Mouse (Mus musculus) midbrain, embryonic 12.5 days (tissue): ENCODE measurements at regions not wholly inside any gene's neighbourhood (a gene's known extent, or its start where the extent isn't known, plus 50 kb on each side); places are given as distances from the start of the nearest gene placed in this dataset.
A peak's percentile ranks its signal among the peaks of the same experiment; 100 is the strongest.
"Not testable (repeated sequence)": the region's sequence is repeated elsewhere in the genome, so short reads cannot be mapped to it uniquely, and the experiment has no call there.

ENCODE experiments used
- ATAC-seq: fragments of 200-750 bp; cut with Nextera tagmentation; 2 replicates; pipeline ENCODE4 v1.8.0; 2017; ENCODE audit warnings: low read depth, moderate TSS enrichment, moderate library complexity; ENCODE audit not compliant: low FRiP score
- H3K27ac ChIP-seq: fragments of 300-500 bp; sonication (generic); replicated peaks from 2 replicates; pipeline ENCODE4 v1.5.1; 2016; ENCODE audit warnings: mild to moderate bottlenecking
- H3K27me3 ChIP-seq: fragments of 300-500 bp; sonication (generic); 2 replicates; pipeline ENCODE4 v1.6.1; 2016; ENCODE audit warnings: mild to moderate bottlenecking
- H3K36me3 ChIP-seq: fragments of 300-500 bp; sonication (generic); 2 replicates; pipeline ENCODE4 v1.6.1; 2016
- H3K4me1 ChIP-seq: fragments of 300-500 bp; sonication (generic); 2 replicates; pipeline ENCODE4 v1.6.1; 2016
- H3K4me2 ChIP-seq: fragments of 300-500 bp; sonication (generic); replicated peaks from 2 replicates; pipeline ENCODE4 v1.6.1; 2016; ENCODE audit warnings: mild to moderate bottlenecking, moderate library complexity
- H3K4me3 ChIP-seq: fragments of 300-500 bp; sonication (generic); 2 replicates; pipeline ENCODE4 v1.5.1; 2016; ENCODE audit warnings: mild to moderate bottlenecking
- H3K9ac ChIP-seq: fragments of 300-500 bp; sonication (generic); replicated peaks from 2 replicates; pipeline ENCODE4 v1.6.1; 2016; ENCODE audit warnings: mild to moderate bottlenecking, moderate library complexity
- H3K9me3 ChIP-seq: fragments of 300-500 bp; sonication (generic); 2 replicates; pipeline ENCODE4 v1.6.1; 2016; ENCODE audit warnings: mild to moderate bottlenecking
- WGBS: fragments of 180-500 bp; shearing (Covaris S2); methylation state at CpG from one replicate; pipeline ENCODE4 v1.1.7; 2016; 5-methylcytosine and 5-hydroxymethylcytosine counted together

- no peak for ATAC-seq
- H3K4me3 ChIP-seq: no peak overlapping the region
- no peak overlapping the region for H3K9ac ChIP-seq
- no peaks in the 10 kb centered on the region for H3K27me3 ChIP-seq
- no peak overlapping the region for H3K4me2 ChIP-seq
- H3K4me1 ChIP-seq: no peaks in the 10 kb centered on the region
- H3K9me3 ChIP-seq: no peaks in the 10 kb centered on the region
- H3K27ac ChIP-seq: no peak overlapping the region
- WGBS: 66% methylated on average over 4 of the region's 4 CpGs
- H3K36me3 ChIP-seq: no peaks in the 10 kb centered on the region
These were observed 173.8 kb upstream of the Col8a1 start for GRCm38 (mm10) chr16:57928301-57928700.

GRCm38 (mm10) chr16:57929151-57929764 lies 174.7 kb upstream of the Col8a1 start:
- Histone ChIP-seq H3K4me1 (no peaks in the 10 kb centered on the region), H3K36me3 (no peaks in the 10 kb centered on the region), H3K27ac (no peak overlapping the region), H3K9me3 (no peaks in the 10 kb centered on the region), H3K9ac (no peak overlapping the region), H3K4me2 (no peak overlapping the region), H3K27me3 (no peaks in the 10 kb centered on the region), H3K4me3 (no peak overlapping the region)
- 91% methylated on average over 12 of the region's 12 CpGs for WGBS
- no peak for ATAC-seq

- 26% methylated on average over 6 of the region's 6 CpGs for WGBS
- H3K4me2 ChIP-seq: no peak overlapping the region
- H3K4me3 ChIP-seq: no peak overlapping the region
- no peaks in the 10 kb centered on the region for H3K36me3 ChIP-seq
- H3K27ac ChIP-seq: no peak overlapping the region
- H3K9ac ChIP-seq: no peak overlapping the region
- H3K4me1 ChIP-seq: no peaks in the 10 kb centered on the region
- ATAC-seq: 0 out of 2 replicates have a peak, but pooled peaks have one; percentile 9
- H3K9me3 ChIP-seq: no peaks in the 10 kb centered on the region
- no peaks in the 10 kb centered on the region for H3K27me3 ChIP-seq
These were observed 190.9 kb upstream of the Col8a1 start for GRCm38 (mm10) chr16:57945404-57945803.

- ATAC-seq: no peak
These were observed 192.8 kb upstream of the Col8a1 start for GRCm38 (mm10) chr16:57947309-57947708.

GRCm38 (mm10) chr16:57949680-57950079 lies 195.1 kb upstream of the Col8a1 start:
- 89% methylated on average over 3 of the region's 3 CpGs for WGBS
- Histone ChIP-seq H3K9ac (no peak overlapping the region), H3K4me1 (no peaks in the 10 kb centered on the region), H3K27me3 (no peaks in the 10 kb centered on the region), H3K27ac (no peak overlapping the region), H3K4me3 (no peak overlapping the region), H3K36me3 (no peaks in the 10 kb centered on the region), H3K4me2 (no peak overlapping the region), H3K9me3 (no peaks in the 10 kb centered on the region)
- ATAC-seq: no peak

More at GRCm38 (mm10) chr16:57947309-57947708, 192.8 kb upstream of the Col8a1 start:
- H3K4me1 ChIP-seq: no peaks in the 10 kb centered on the region
- H3K4me2 ChIP-seq: no peak overlapping the region
- H3K36me3 ChIP-seq: no peaks in the 10 kb centered on the region
- 55% methylated on average over 3 of the region's 3 CpGs for WGBS
- no peak overlapping the region for H3K4me3 ChIP-seq
- no peaks in the 10 kb centered on the region for H3K27me3 ChIP-seq
- no peak overlapping the region for H3K27ac ChIP-seq
- no peaks in the 10 kb centered on the region for H3K9me3 ChIP-seq
- H3K9ac ChIP-seq: no peak overlapping the region

- Histone ChIP-seq H3K27ac (no peak overlapping the region), H3K9ac (no peak overlapping the region), H3K36me3 (no peaks in the 10 kb centered on the region), H3K9me3 (no peaks in the 10 kb centered on the region), H3K4me3 (no peak overlapping the region), H3K4me2 (no peak overlapping the region), H3K4me1 (no peaks in the 10 kb centered on the region), H3K27me3 (no peaks in the 10 kb centered on the region)
- ATAC-seq: no peak
- WGBS: 90% methylated on average over 1 of the region's 1 CpGs
These were observed 216.4 kb upstream of the Col8a1 start for GRCm38 (mm10) chr16:57970956-57971355.

- no peak for ATAC-seq
These were observed 229.6 kb upstream of the Col8a1 start for GRCm38 (mm10) chr16:57984111-57984510.

GRCm38 (mm10) chr16:58005740-58006139 lies 251.2 kb upstream of the Col8a1 start:
- H3K9me3 ChIP-seq: no peaks in the 10 kb centered on the region
- ATAC-seq: no peak
- no peaks in the 10 kb centered on the region for H3K4me1 ChIP-seq
- H3K9ac ChIP-seq: no peak overlapping the region
- H3K36me3 ChIP-seq: no peaks in the 10 kb centered on the region
- H3K4me2 ChIP-seq: no peak overlapping the region
- no peaks in the 10 kb centered on the region for H3K27me3 ChIP-seq
- H3K4me3 ChIP-seq: no peak overlapping the region
- WGBS: 77% methylated on average over 3 of the region's 3 CpGs
- no peak overlapping the region for H3K27ac ChIP-seq

More at GRCm38 (mm10) chr16:57984111-57984510, 229.6 kb upstream of the Col8a1 start:
- Histone ChIP-seq H3K27ac (no peak overlapping the region), H3K9ac (no peak overlapping the region), H3K4me3 (no peak overlapping the region), H3K27me3 (no peaks in the 10 kb centered on the region), H3K9me3 (no peaks in the 10 kb centered on the region), H3K4me2 (no peak overlapping the region), H3K4me1 (no peaks in the 10 kb centered on the region), H3K36me3 (no peaks in the 10 kb centered on the region)
- WGBS: 79% methylated on average over 5 of the region's 5 CpGs

- Histone ChIP-seq H3K9me3 (no peaks in the 10 kb centered on the region), H3K9ac (no peak overlapping the region), H3K4me1 (no peaks in the 10 kb centered on the region), H3K27me3 (no peaks in the 10 kb centered on the region), H3K4me2 (no peak overlapping the region), H3K27ac (no peak overlapping the region), H3K36me3 (no peaks in the 10 kb centered on the region), H3K4me3 (no peak overlapping the region)
- WGBS: 96% methylated on average over 1 of the region's 1 CpGs
- no peak for ATAC-seq
These were observed 259.0 kb upstream of the Col8a1 start for GRCm38 (mm10) chr16:58013557-58013956.

GRCm38 (mm10) chr16:58027525-58027924 lies 273.0 kb upstream of the Col8a1 start:
- Histone ChIP-seq H3K4me1 (no peaks in the 10 kb centered on the region), H3K27me3 (no peaks in the 10 kb centered on the region), H3K4me3 (no peak overlapping the region), H3K27ac (no peak overlapping the region), H3K4me2 (no peak overlapping the region), H3K36me3 (no peaks in the 10 kb centered on the region), H3K9ac (no peak overlapping the region), H3K9me3 (no peaks in the 10 kb centered on the region)
- ATAC-seq: no peak
- WGBS: 86% methylated on average over 2 of the region's 2 CpGs

GRCm38 (mm10) chr16:58028541-58028940 lies 274.0 kb upstream of the Col8a1 start:
- not testable (repeated sequence) for H3K27ac ChIP-seq, H3K4me2 ChIP-seq, H3K9ac ChIP-seq, H3K4me3 ChIP-seq, H3K27me3 ChIP-seq, H3K4me1 ChIP-seq, ATAC-seq, H3K9me3 ChIP-seq, H3K36me3 ChIP-seq
- 88% methylated on average over 1 of the region's 1 CpGs for WGBS

GRCm38 (mm10) chr16:58029674-58030073 lies 275.1 kb upstream of the Col8a1 start:
- H3K27ac ChIP-seq: no peak overlapping the region
- no peaks in the 10 kb centered on the region for H3K4me1 ChIP-seq
- no peaks in the 10 kb centered on the region for H3K36me3 ChIP-seq
- no peaks in the 10 kb centered on the region for H3K27me3 ChIP-seq
- 87% methylated on average over 5 of the region's 5 CpGs for WGBS
- H3K9me3 ChIP-seq: no peaks in the 10 kb centered on the region
- no peak for ATAC-seq
- no peak overlapping the region for H3K9ac ChIP-seq
- H3K4me3 ChIP-seq: no peak overlapping the region
- H3K4me2 ChIP-seq: no peak overlapping the region

GRCm38 (mm10) chr16:58068654-58069271 lies 314.2 kb upstream of the Col8a1 start:
- Histone ChIP-seq H3K27ac (no peak overlapping the region), H3K36me3 (no peaks in the 10 kb centered on the region), H3K9ac (no peak overlapping the region), H3K4me2 (no peak overlapping the region), H3K4me3 (no peak overlapping the region), H3K4me1 (no peaks in the 10 kb centered on the region), H3K27me3 (no peaks in the 10 kb centered on the region), H3K9me3 (no peaks in the 10 kb centered on the region)
- ATAC-seq: no peak
- 75% methylated on average over 3 of the region's 3 CpGs for WGBS
